In genomic region chr1:190639846-190640245, GRCm38 (mm10) we compare ENCODE assay signal across 24 mouse cellular contexts.
A peak's percentile ranks its signal among the peaks of the same experiment; 100 is the strongest.
DNase-seq lines count a peak whose midpoint lies in the region; ATAC-seq lines count a peak whose summit lies in the region.
"Had no signal": no experiment of that assay in that cellular context is flagged by ENCODE, and none has a peak within 500 bp of the region (broad histone marks: within the 10 kb centered on the region; RNA-seq: fewer than 3 reads in every experiment).

No protein-coding gene starts in this region.

- H3K4me2 ChIP-seq in neural tube, embryonic 11.5 days (ENCODE audit: low read depth): no peak overlapping the region
- H3K4me2 ChIP-seq: embryonic facial prominence, embryonic 12.5 days; forebrain, embryonic 13.5 days; forebrain, embryonic 15.5 days had no signal

- H3K4me3 ChIP-seq in neural tube, embryonic 11.5 days (ENCODE audit: low read depth, low read length): no peak overlapping the region
- H3K4me3 ChIP-seq: embryonic facial prominence, embryonic 10.5 days; embryonic facial prominence, embryonic 12.5 days; forebrain, embryonic 13.5 days; forebrain, embryonic 15.5 days had no signal

- WGBS in neural tube, embryonic 11.5 days: 86% methylated on average over 11 of the region's 11 CpGs

- H3K9ac ChIP-seq in neural tube, embryonic 11.5 days (ENCODE audit: low read length): no peak overlapping the region
- H3K9ac ChIP-seq: embryonic facial prominence, embryonic 12.5 days; forebrain, embryonic 13.5 days; forebrain, embryonic 15.5 days had no signal

- no peak overlapping the region for H3K27ac ChIP-seq in neural tube, embryonic 11.5 days (ENCODE audit: low read depth, low read length)
- H3K27ac ChIP-seq: embryonic facial prominence, embryonic 10.5 days; embryonic facial prominence, embryonic 12.5 days; forebrain, embryonic 13.5 days; forebrain, embryonic 15.5 days had no signal

- no peaks in the 10 kb centered on the region for H3K9me3 ChIP-seq in neural tube, embryonic 11.5 days (ENCODE audit: control insufficient read depth, low read length)
- H3K9me3 ChIP-seq: embryonic facial prominence, embryonic 10.5 days; embryonic facial prominence, embryonic 12.5 days; forebrain, embryonic 13.5 days; forebrain, embryonic 15.5 days had no signal

- no peaks in the 10 kb centered on the region for H3K36me3 ChIP-seq in neural tube, embryonic 11.5 days (ENCODE audit: control insufficient read depth, insufficient read depth, low read length)
- H3K36me3 ChIP-seq: embryonic facial prominence, embryonic 10.5 days; embryonic facial prominence, embryonic 12.5 days; forebrain, embryonic 15.5 days; G1E had no signal

- no peaks in the 10 kb centered on the region for H3K27me3 ChIP-seq in neural tube, embryonic 11.5 days (ENCODE audit: control insufficient read depth, insufficient read depth, low read length)
- H3K27me3 ChIP-seq: CH12.LX; embryonic facial prominence, embryonic 12.5 days; forebrain, embryonic 13.5 days; forebrain, embryonic 15.5 days had no signal

- H3K4me1 ChIP-seq in neural tube, embryonic 11.5 days (ENCODE audit: control insufficient read depth, insufficient read depth, low read length): no peaks in the 10 kb centered on the region
- H3K4me1 ChIP-seq: embryonic facial prominence, embryonic 10.5 days; embryonic facial prominence, embryonic 12.5 days; forebrain, embryonic 13.5 days; forebrain, embryonic 15.5 days had no signal

- peak; percentile 68 for DNase-seq in heart, adult 11 months
- no peak for DNase-seq in heart, adult 18-20 months
- peak; percentile 8 for DNase-seq in neural tube, embryonic 11.5 days (ENCODE audit: low spot score)
- no peak for DNase-seq in neural tube, embryonic 10.5 days (ENCODE audit: extremely low spot score, low spot score)
- peak; percentile 34 for DNase-seq in testis, postnatal 10 days (ENCODE audit: low spot score)
- no peak for DNase-seq in testis, postnatal 14 days (ENCODE audit: low spot score)
- DNase-seq: adrenal gland, adult 8-10 months; adrenal gland, postnatal 14 days; adrenal gland, postnatal 36 days; B cell, adult 2 months; cerebellum, adult 11-12 months; cerebellum, adult 2 months; cerebellum, adult 9-10 months; cerebellum, postnatal 10 days; cerebellum, postnatal 25 days had no signal

- no peak for ATAC-seq in neural tube, embryonic 11.5 days (ENCODE audit: insufficient read depth, low FRiP score, low TSS enrichment)
- ATAC-seq: activated CD4-positive, CD25-positive, alpha-beta regulatory T cell, adult 4 months; CD4-positive, CD25-positive, alpha-beta regulatory T cell, adult 4 months; forebrain, embryonic 13.5 days; forebrain, embryonic 15.5 days; Patski had no signal

Comparison
In these comparisons a context has a peak if more than half of its experiments do, and no peak if none do; other contexts are left out.
1. DNase-seq: peak in heart, adult 11 months (single experiment), neural tube, embryonic 11.5 days (single experiment) and testis, postnatal 10 days (single experiment); none in heart, adult 18-20 months (0 of 2), neural tube, embryonic 10.5 days (single experiment) and testis, postnatal 14 days (single experiment).